Mouse (Mus musculus) embryonic facial prominence, embryonic 13.5 days (tissue): ENCODE data around the gene Adam21. TPM values are rescaled to one million over a fixed set of nuclear protein-coding genes. Genes with fewer than 3 reads are reported as not detected.
"Not testable (repeated sequence)": the region's sequence is repeated elsewhere in the genome, so short reads cannot be mapped to it uniquely, and the experiment has no call there.

Experiments used
- ATAC-seq: fragments of 200-750 bp; cut with Nextera tagmentation; 2 replicates; pipeline ENCODE4 v1.8.0; 2017; ENCODE audit warnings: low read depth; ENCODE audit not compliant: insufficient number of reproducible peaks, insufficient read depth, low FRiP score, low TSS enrichment
- H3K27ac ChIP-seq: fragments of 300-500 bp; sonication (generic); 2 replicates; pipeline ENCODE4 v1.5.1; 2015; ENCODE audit warnings: moderate library complexity, mild to moderate bottlenecking, inconsistent platforms
- H3K27me3 ChIP-seq: fragments of 300-500 bp; sonication (generic); 2 replicates; pipeline ENCODE4 v1.6.1; 2015; ENCODE audit warnings: mild to moderate bottlenecking, inconsistent platforms
- H3K36me3 ChIP-seq: fragments of 300-500 bp; sonication (generic); 2 replicates; pipeline ENCODE4 v1.6.1; 2015; ENCODE audit warnings: mild to moderate bottlenecking, inconsistent platforms
- H3K4me1 ChIP-seq: fragments of 300-500 bp; sonication (generic); 2 replicates; pipeline ENCODE4 v1.6.1; 2015; ENCODE audit warnings: inconsistent platforms
- H3K4me2 ChIP-seq: fragments of 300-500 bp; sonication (generic); 2 replicates; pipeline ENCODE4 v1.6.1; 2015; ENCODE audit warnings: moderate library complexity, mild to moderate bottlenecking, inconsistent platforms
- H3K4me3 ChIP-seq: fragments of 300-500 bp; sonication (generic); 2 replicates; pipeline ENCODE4 v1.5.1; 2015; ENCODE audit warnings: mild to moderate bottlenecking, inconsistent platforms
- H3K9ac ChIP-seq: fragments of 300-500 bp; sonication (generic); 2 replicates; pipeline ENCODE4 v1.6.1; 2015; ENCODE audit warnings: mild to moderate bottlenecking, inconsistent platforms
- H3K9me3 ChIP-seq: fragments of 300-500 bp; sonication (generic); 2 replicates; pipeline ENCODE4 v1.6.1; 2016; ENCODE audit warnings: inconsistent platforms
- WGBS: fragments of 180-500 bp; shearing (Covaris S2); methylation state at CpG from one replicate; pipeline ENCODE4 v1.1.7; 2015; ENCODE audit warnings: mixed read lengths; 5-methylcytosine and 5-hydroxymethylcytosine counted together
- polyA plus RNA-seq: library from polyadenylated mRNA; unstranded; fragments of >200 nt; fragmentation: Nextera tagmentation; extraction: Ambion mirVana; gene quantifications from 2 replicates; pipeline ENCODE4 v1.2.1, GENCODE M21; 2015

Gene Adam21
- polyA plus RNA-seq, 1 experiment from 2014 or later = 0.46 TPM

DNA sequence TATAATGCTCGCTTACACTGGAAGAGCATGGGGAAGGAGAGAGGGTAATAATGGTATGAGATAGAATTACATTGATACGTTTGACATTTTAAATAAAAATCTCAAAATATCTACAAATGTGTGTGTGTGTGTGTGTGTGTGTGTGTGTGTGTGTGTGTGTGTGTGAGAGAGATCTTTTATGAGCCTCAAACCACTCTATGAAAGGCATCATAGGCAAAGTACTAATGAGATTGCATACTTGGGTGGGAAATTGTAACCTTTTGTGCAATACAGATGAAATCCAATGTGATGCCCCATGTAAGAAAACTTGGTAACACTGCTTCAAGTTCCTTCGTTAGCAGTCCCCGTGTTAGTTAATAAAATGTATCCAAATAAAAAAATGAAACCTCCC, 35.2 kb downstream of the Adam21 start:
- Histone ChIP-seq H3K27me3 (no peaks in the 10 kb centered on the region), H3K4me2 (peak overlapping the region; percentile 68), H3K4me3 (peak overlapping the region; percentile 83), H3K9ac (peak overlapping the region; percentile 88), H3K9me3 (no peaks in the 10 kb centered on the region), H3K4me1 (no peaks in the 10 kb centered on the region; the same call in 1 of the 2 replicates), H3K27ac (peak overlapping the region; percentile 68), H3K36me3 (no peaks in the 10 kb centered on the region)
- 30% methylated on average over 4 of the region's 4 CpGs for WGBS
- ATAC-seq = no peak

DNA sequence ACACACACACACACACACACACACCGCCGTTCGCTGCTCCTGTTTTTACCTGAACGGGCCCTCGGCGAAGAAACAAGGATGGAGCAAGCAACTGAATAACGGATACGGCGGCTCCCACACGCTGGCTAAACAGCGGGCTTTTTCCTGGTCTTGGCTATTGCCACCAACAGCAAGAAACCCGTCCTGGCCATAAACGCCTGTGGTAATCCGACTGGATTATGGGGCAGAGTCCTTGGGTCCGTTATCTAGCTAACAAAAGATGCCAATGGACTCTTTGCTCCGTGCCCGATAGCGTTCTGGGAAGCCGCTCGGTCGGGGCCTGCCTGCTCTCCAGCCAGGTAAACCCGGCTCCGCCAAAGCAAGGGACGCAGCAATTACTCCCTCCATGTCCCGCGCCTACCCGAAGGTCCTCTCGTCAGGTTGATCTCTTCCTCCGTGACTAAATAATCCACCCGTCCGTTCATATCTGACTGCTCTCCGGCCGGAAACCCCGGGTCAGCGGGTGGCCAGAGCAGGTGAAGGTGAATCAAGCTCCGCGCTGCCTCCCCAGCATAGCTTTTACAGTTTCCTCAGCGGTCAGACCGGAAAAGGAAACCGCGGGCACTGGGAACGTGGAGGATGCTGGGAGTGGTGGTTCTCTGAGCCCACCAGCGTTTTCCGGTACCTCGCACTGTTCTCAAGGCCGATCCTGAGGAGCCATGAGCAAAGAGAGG, 35.8 kb downstream of the Adam21 start, which contains the start of the genes Gm20498 and Synj2bp:
Gm20498 (minus strand) TSS at position 590 of the 713 bp plus-strand sequence.
Synj2bp (minus strand) TSS at position 596 of the 713 bp plus-strand sequence.
- H3K36me3 ChIP-seq = no peaks in the 10 kb centered on the region
- H3K9ac ChIP-seq = peak within 1 kb of the TSS; percentile 88
- no peaks in the 10 kb centered on the region for H3K27me3 ChIP-seq
- H3K4me3 ChIP-seq = peak within 1 kb of the TSS; percentile 83
- ATAC-seq = peak; percentile 69; the same call in 1 of the 2 replicates
- peak within 1 kb of the TSS; percentile 68 for H3K4me2 ChIP-seq
- WGBS = under 1% methylated on average over 46 of the region's 46 CpGs
- no peaks in the 10 kb centered on the region; the same call in 1 of the 2 replicates for H3K4me1 ChIP-seq
- peak within 1 kb of the TSS; percentile 68 for H3K27ac ChIP-seq
- H3K9me3 ChIP-seq = no peaks in the 10 kb centered on the region

DNA sequence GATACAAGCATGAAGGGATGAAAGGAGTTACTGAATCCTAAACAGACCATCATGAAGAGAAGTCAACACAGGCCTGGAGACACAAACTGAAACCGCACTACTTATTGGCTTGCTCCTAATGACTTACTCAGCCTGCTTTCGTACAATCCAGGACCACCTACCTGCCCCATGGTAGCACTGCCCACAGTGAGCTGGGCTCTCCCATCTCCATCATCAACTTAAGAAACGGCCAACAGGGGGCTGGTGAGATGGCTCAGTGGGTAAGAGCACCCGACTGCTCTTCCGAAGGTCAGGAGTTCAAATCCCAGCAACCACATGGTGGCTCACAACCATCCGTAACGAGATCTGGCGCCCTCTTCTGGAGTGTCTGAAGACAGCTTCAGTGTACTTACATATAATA, 37.7 kb downstream of the Adam21 start:
- not testable (repeated sequence) for ATAC-seq, H3K4me1 ChIP-seq, H3K9ac ChIP-seq, H3K9me3 ChIP-seq, H3K36me3 ChIP-seq, H3K27me3 ChIP-seq, H3K27ac ChIP-seq, H3K4me3 ChIP-seq, H3K4me2 ChIP-seq
- 76% methylated on average over 7 of the region's 8 CpGs for WGBS

Other genes starting within 250 kb of the Adam21 start
- 3.6 and 5.6 TPM in 2 replicates for gene Slc8a3, start 235.3 kb downstream of the Adam21 start, polyA plus RNA-seq
- gene Gm4787, start 189.0 kb downstream of the Adam21 start, polyA plus RNA-seq = 0.30 and 0.48 TPM in 2 replicates
- gene Adam4, start 146.5 kb downstream of the Adam21 start, polyA plus RNA-seq = 0.84 and 0.89 TPM in 2 replicates
- gene Cox16, start 83.3 kb downstream of the Adam21 start, polyA plus RNA-seq = 130 and 145 TPM in 2 replicates
- 22.7 and 23.0 TPM in 2 replicates for gene Gm20498, start 35.6 kb downstream of the Adam21 start, polyA plus RNA-seq
- gene Synj2bp, start 35.6 kb downstream of the Adam21 start, polyA plus RNA-seq = 39.8 and 48.6 TPM in 2 replicates
- gene Med6, start 26.5 kb upstream of the Adam21 start, polyA plus RNA-seq = 83.9 and 86.7 TPM in 2 replicates
- 1.8 and 2.2 TPM in 2 replicates for gene Ttc9, start 62.8 kb upstream of the Adam21 start, polyA plus RNA-seq
- 1.3 TPM in 2 replicates for gene Map3k9, start 212.7 kb upstream of the Adam21 start, polyA plus RNA-seq